Mouse (Mus musculus): Measurements from ENCODE around the gene Aacs. TPM values are rescaled to one million over a fixed set of nuclear protein-coding genes. Genes with fewer than 3 reads are reported as not detected.

Gene Aacs
- polyA plus RNA-seq, 1 experiment from 2014 or later = 36.6 TPM

DNA sequence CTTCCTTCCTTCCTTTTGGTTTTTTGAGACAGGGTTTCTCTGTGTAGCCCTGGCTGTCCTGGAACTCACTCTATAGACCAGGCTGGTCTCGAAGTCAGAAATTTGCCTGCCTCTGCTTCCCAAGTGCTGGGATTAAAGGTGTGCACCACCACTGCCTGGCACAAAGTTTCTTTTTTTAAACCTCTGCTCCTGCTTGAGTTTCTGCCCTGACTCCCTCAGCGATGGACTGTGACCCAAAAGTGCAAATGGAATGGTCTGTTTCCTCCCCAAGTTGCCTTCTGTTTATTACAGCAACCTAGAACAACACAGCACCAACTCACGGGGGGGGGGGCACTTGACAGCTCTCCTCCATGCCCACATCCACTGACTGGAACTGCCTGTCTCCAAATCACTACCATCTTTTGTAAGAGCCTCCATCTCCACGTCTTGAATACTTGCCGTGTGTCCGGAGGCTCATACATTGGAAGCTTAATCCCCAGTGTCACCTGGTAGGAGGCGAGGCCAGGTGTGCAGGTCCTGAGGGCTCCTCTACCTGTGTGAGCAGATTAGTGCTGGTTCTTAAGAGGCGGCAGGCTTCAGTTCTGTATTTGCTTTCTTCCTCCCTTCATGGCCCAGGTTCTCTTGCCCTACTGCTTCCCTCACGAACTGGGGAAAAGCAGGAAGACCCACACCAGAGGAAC is 2.7 kb upstream of the Aacs start:
- 80% methylated on average over 9 of the region's 9 CpGs for WGBS
- Histone ChIP-seq H3K4me1 (ENCODE audit: control insufficient read depth, insufficient read depth, low read length) (peaks cover 17% of the 10 kb centered on the region), H3K4me2 (replicated peaks; ENCODE audit: low read depth, low read length) (no peak overlapping the region), H3K27ac (ENCODE audit: low read depth, low read length) (no peak overlapping the region), H3K9me3 (ENCODE audit: control insufficient read depth, low read length) (no peaks in the 10 kb centered on the region), H3K36me3 (ENCODE audit: control insufficient read depth, insufficient read depth, low read length) (no peaks in the 10 kb centered on the region), H3K27me3 (ENCODE audit: control insufficient read depth, insufficient read depth, low read length) (no peaks in the 10 kb centered on the region), H3K4me3 (ENCODE audit: low read length) (no peak overlapping the region), H3K9ac (ENCODE audit: low read depth, low read length) (no peak overlapping the region)
- no peak for ATAC-seq (ENCODE audit: low FRiP score, low TSS enrichment)

GRCm38 (mm10) chr5:125475030-125475429 is 584 bp upstream of the Aacs start:
- no peaks in the 10 kb centered on the region for H3K9me3 ChIP-seq (ENCODE audit: control insufficient read depth, low read length)
- ATAC-seq (ENCODE audit: low FRiP score, low TSS enrichment) = no peak
- H3K4me3 ChIP-seq (ENCODE audit: low read length) = peak overlapping the region; percentile 81
- peak overlapping the region; percentile 90 for H3K4me2 ChIP-seq (replicated peaks; ENCODE audit: low read depth, low read length)
- H3K36me3 ChIP-seq (ENCODE audit: control insufficient read depth, insufficient read depth, low read length) = no peaks in the 10 kb centered on the region
- H3K9ac ChIP-seq (ENCODE audit: low read depth, low read length) = peak overlapping the region; percentile 76; the same call in 1 of the 2 replicates
- H3K27me3 ChIP-seq (ENCODE audit: control insufficient read depth, insufficient read depth, low read length) = no peaks in the 10 kb centered on the region
- 60% methylated on average over 12 of the region's 12 CpGs for WGBS
- no peak overlapping the region for H3K27ac ChIP-seq (ENCODE audit: low read depth, low read length)
- H3K4me1 ChIP-seq (ENCODE audit: control insufficient read depth, insufficient read depth, low read length) = peaks cover 17% of the 10 kb centered on the region

DNA sequence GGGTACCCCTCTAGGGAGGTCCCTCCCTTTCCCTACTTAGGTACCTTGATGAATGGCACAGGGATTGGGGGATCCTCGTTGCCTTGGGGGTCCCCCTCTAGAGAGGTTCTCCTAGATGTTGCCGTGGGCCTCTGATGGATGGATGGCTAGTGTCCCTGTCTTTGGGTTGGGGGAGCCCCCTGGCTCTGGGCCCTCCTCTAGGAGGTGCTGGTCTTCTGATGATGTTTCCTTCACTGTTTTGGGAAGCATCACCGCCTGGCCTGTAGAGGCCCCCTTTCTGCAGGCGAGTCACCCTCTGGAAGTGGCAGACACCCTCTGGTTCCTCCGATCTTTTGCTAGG is 642 bp downstream of the Aacs start:
- Histone ChIP-seq H3K4me2 (replicated peaks; ENCODE audit: low read depth, low read length) (peak overlapping the region; percentile 90), H3K9me3 (ENCODE audit: control insufficient read depth, low read length) (no peaks in the 10 kb centered on the region), H3K27me3 (ENCODE audit: control insufficient read depth, insufficient read depth, low read length) (no peaks in the 10 kb centered on the region), H3K4me1 (ENCODE audit: control insufficient read depth, insufficient read depth, low read length) (peaks cover 17% of the 10 kb centered on the region), H3K9ac (ENCODE audit: low read depth, low read length) (peak overlapping the region; percentile 76), H3K4me3 (ENCODE audit: low read length) (peak overlapping the region; percentile 81), H3K27ac (ENCODE audit: low read depth, low read length) (peak overlapping the region; percentile 76; the same call in 1 of the 2 replicates), H3K36me3 (ENCODE audit: control insufficient read depth, insufficient read depth, low read length) (no peaks in the 10 kb centered on the region)
- WGBS = 9% methylated on average over 5 of the region's 5 CpGs
- peak; percentile 34 for ATAC-seq (ENCODE audit: low FRiP score, low TSS enrichment)

GRCm38 (mm10) chr5:125476799-125477198 is 1.2 kb downstream of the Aacs start:
- WGBS = 51% methylated on average over 7 of the region's 7 CpGs

DNA sequence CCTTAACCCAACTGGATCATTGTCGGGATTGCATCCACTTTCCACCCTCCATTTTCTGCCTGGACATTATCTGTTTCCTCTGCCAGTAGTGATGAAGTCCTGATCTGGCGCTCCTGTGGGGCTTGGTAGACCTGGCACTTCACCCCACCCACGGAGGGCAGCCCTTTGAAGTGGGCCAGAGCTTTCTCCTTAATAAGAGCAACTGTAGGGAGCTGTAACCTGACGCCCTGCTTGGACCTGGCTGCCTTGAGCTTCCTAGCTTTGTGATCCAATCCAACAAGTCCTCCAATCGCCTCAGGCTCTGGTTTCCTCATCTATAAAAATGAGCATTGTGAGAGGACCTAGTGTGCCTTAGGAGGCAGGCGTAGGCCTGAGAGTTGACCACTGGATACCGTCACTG is 1.9 kb downstream of the Aacs start:
- Histone ChIP-seq H3K4me2 (replicated peaks; ENCODE audit: low read depth, low read length) (peak overlapping the region; percentile 90), H3K9me3 (ENCODE audit: control insufficient read depth, low read length) (no peaks in the 10 kb centered on the region), H3K9ac (ENCODE audit: low read depth, low read length) (peak overlapping the region; percentile 76; the same call in 1 of the 2 replicates), H3K36me3 (ENCODE audit: control insufficient read depth, insufficient read depth, low read length) (no peaks in the 10 kb centered on the region), H3K27ac (ENCODE audit: low read depth, low read length) (no peak overlapping the region), H3K4me1 (ENCODE audit: control insufficient read depth, insufficient read depth, low read length) (peaks cover 17% of the 10 kb centered on the region), H3K4me3 (ENCODE audit: low read length) (peak overlapping the region; percentile 81; the same call in 1 of the 2 replicates), H3K27me3 (ENCODE audit: control insufficient read depth, insufficient read depth, low read length) (no peaks in the 10 kb centered on the region)
- WGBS = 36% methylated on average over 7 of the region's 7 CpGs
- ATAC-seq (ENCODE audit: low FRiP score, low TSS enrichment) = no peak

More at GRCm38 (mm10) chr5:125476799-125477198, 1.2 kb downstream of the Aacs start:
- H3K36me3 ChIP-seq (ENCODE audit: control insufficient read depth, insufficient read depth, low read length) = no peaks in the 10 kb centered on the region
- H3K4me2 ChIP-seq (replicated peaks; ENCODE audit: low read depth, low read length) = peak overlapping the region; percentile 90
- peak overlapping the region; percentile 76; the same call in 1 of the 2 replicates for H3K9ac ChIP-seq (ENCODE audit: low read depth, low read length)
- peak overlapping the region; percentile 81 for H3K4me3 ChIP-seq (ENCODE audit: low read length)
- H3K27ac ChIP-seq (ENCODE audit: low read depth, low read length) = no peak overlapping the region
- H3K9me3 ChIP-seq (ENCODE audit: control insufficient read depth, low read length) = no peaks in the 10 kb centered on the region
- no peaks in the 10 kb centered on the region for H3K27me3 ChIP-seq (ENCODE audit: control insufficient read depth, insufficient read depth, low read length)
- ATAC-seq (ENCODE audit: low FRiP score, low TSS enrichment) = no peak
- H3K4me1 ChIP-seq (ENCODE audit: control insufficient read depth, insufficient read depth, low read length) = peaks cover 17% of the 10 kb centered on the region

GRCm38 (mm10) chr5:125478037-125478436 is 2.4 kb downstream of the Aacs start:
- no peaks in the 10 kb centered on the region for H3K27me3 ChIP-seq (ENCODE audit: control insufficient read depth, insufficient read depth, low read length)
- ATAC-seq (ENCODE audit: low FRiP score, low TSS enrichment) = no peak
- H3K4me3 ChIP-seq (ENCODE audit: low read length) = no peak overlapping the region
- peaks cover 17% of the 10 kb centered on the region for H3K4me1 ChIP-seq (ENCODE audit: control insufficient read depth, insufficient read depth, low read length)
- no peak overlapping the region; the same call in 1 of the 2 replicates for H3K4me2 ChIP-seq (replicated peaks; ENCODE audit: low read depth, low read length)
- WGBS = 77% methylated on average over 7 of the region's 7 CpGs
- H3K36me3 ChIP-seq (ENCODE audit: control insufficient read depth, insufficient read depth, low read length) = peaks cover 3% of the 10 kb centered on the region
- no peak overlapping the region for H3K9ac ChIP-seq (ENCODE audit: low read depth, low read length)
- H3K9me3 ChIP-seq (ENCODE audit: control insufficient read depth, low read length) = no peaks in the 10 kb centered on the region
- no peak overlapping the region for H3K27ac ChIP-seq (ENCODE audit: low read depth, low read length)

GRCm38 (mm10) chr5:125479376-125479775 is 3.8 kb downstream of the Aacs start:
- Histone ChIP-seq H3K4me1 (ENCODE audit: control insufficient read depth, insufficient read depth, low read length) (peaks cover 17% of the 10 kb centered on the region), H3K27ac (ENCODE audit: low read depth, low read length) (no peak overlapping the region), H3K4me2 (replicated peaks; ENCODE audit: low read depth, low read length) (no peak overlapping the region), H3K4me3 (ENCODE audit: low read length) (no peak overlapping the region), H3K36me3 (ENCODE audit: control insufficient read depth, insufficient read depth, low read length) (peaks cover 11% of the 10 kb centered on the region), H3K9me3 (ENCODE audit: control insufficient read depth, low read length) (no peaks in the 10 kb centered on the region), H3K9ac (ENCODE audit: low read depth, low read length) (no peak overlapping the region), H3K27me3 (ENCODE audit: control insufficient read depth, insufficient read depth, low read length) (no peaks in the 10 kb centered on the region)
- no peak for ATAC-seq (ENCODE audit: low FRiP score, low TSS enrichment)
- 91% methylated on average over 3 of the region's 3 CpGs for WGBS

- 84% methylated on average over 11 of the region's 11 CpGs for WGBS
- no peak for ATAC-seq (ENCODE audit: low FRiP score, low TSS enrichment)
- H3K36me3 ChIP-seq (ENCODE audit: control insufficient read depth, insufficient read depth, low read length) = peaks cover 11% of the 10 kb centered on the region
- H3K4me1 ChIP-seq (ENCODE audit: control insufficient read depth, insufficient read depth, low read length) = peaks cover 17% of the 10 kb centered on the region
- no peak overlapping the region for H3K27ac ChIP-seq (ENCODE audit: low read depth, low read length)
- no peak overlapping the region for H3K4me3 ChIP-seq (ENCODE audit: low read length)
- 0 out of 2 replicates have a peak overlapping the region, but pooled peaks have one; percentile 23 for H3K9ac ChIP-seq (ENCODE audit: low read depth, low read length)
- H3K4me2 ChIP-seq (replicated peaks; ENCODE audit: low read depth, low read length) = no peak overlapping the region
- no peaks in the 10 kb centered on the region for H3K9me3 ChIP-seq (ENCODE audit: control insufficient read depth, low read length)
- no peaks in the 10 kb centered on the region for H3K27me3 ChIP-seq (ENCODE audit: control insufficient read depth, insufficient read depth, low read length)
Observed at GRCm38 (mm10) chr5:125480434-125481231, 5.0 kb downstream of the Aacs start.

DNA sequence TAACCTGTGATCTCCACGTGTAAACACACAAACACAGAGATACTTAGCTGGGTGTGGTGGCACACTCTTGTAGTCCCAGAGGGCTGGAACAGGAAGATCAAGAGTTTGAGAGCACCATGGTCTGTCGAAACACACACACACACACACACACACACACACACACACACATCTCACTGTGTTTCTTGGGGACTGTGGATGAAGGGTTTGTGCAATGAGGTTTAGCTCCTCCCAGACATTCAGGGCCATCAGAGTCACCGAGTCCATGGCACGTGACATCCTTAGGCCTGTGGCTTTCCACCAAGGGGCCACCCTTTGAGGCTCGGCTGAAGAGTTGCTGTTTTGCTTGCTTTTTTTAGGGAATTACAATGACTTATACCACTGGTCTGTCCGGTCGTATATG is 6.9 kb downstream of the Aacs start:
- Histone ChIP-seq H3K9me3 (ENCODE audit: control insufficient read depth, low read length) (no peaks in the 10 kb centered on the region), H3K36me3 (ENCODE audit: control insufficient read depth, insufficient read depth, low read length) (peaks cover 11% of the 10 kb centered on the region), H3K9ac (ENCODE audit: low read depth, low read length) (no peak overlapping the region), H3K27me3 (ENCODE audit: control insufficient read depth, insufficient read depth, low read length) (no peaks in the 10 kb centered on the region), H3K4me3 (ENCODE audit: low read length) (no peak overlapping the region), H3K4me2 (replicated peaks; ENCODE audit: low read depth, low read length) (no peak overlapping the region), H3K27ac (ENCODE audit: low read depth, low read length) (no peak overlapping the region), H3K4me1 (ENCODE audit: control insufficient read depth, insufficient read depth, low read length) (peaks cover 9% of the 10 kb centered on the region)
- WGBS = 92% methylated on average over 7 of the region's 7 CpGs
- no peak for ATAC-seq (ENCODE audit: low FRiP score, low TSS enrichment)

Measured in kidney, embryonic 14.5 days (tissue).